Mouse (Mus musculus) heart, postnatal 0 days (tissue): ENCODE results near the gene Gm10837. TPM values are rescaled to one million over a fixed set of nuclear protein-coding genes. Genes with fewer than 3 reads are reported as not detected.

Experiments
- ATAC-seq: fragments of 200-750 bp; cut with Nextera tagmentation; 2 replicates; pipeline ENCODE4 v1.8.0; 2017; ENCODE audit warnings: low read depth, moderate number of reproducible peaks, moderate library complexity; ENCODE audit not compliant: insufficient read depth
- DNase-seq: peaks from one replicate; pipeline ENCODE4 v3.0.0-alpha.2; 2016; ENCODE audit warnings: low spot score
- H3K27ac ChIP-seq: fragments of 300-500 bp; sonication (generic); 2 replicates; pipeline ENCODE4 v1.5.1; 2014; ENCODE audit warnings: low read depth, mild to moderate bottlenecking
- H3K27me3 ChIP-seq: fragments of 300-500 bp; sonication (generic); 2 replicates; pipeline ENCODE4 v1.6.1; 2014; ENCODE audit warnings: low read length, mixed read lengths; ENCODE audit not compliant: control insufficient read depth, insufficient read depth
- H3K36me3 ChIP-seq: fragments of 300-500 bp; sonication (generic); replicated peaks from 2 replicates; pipeline ENCODE4 v1.6.1; 2014; ENCODE audit warnings: low read length, mixed read lengths; ENCODE audit not compliant: control insufficient read depth, insufficient read depth
- H3K4me1 ChIP-seq: fragments of 300-500 bp; sonication (generic); 2 replicates; pipeline ENCODE4 v1.6.1; 2014; ENCODE audit warnings: antibody characterized with exemption; ENCODE audit not compliant: control insufficient read depth, insufficient read depth
- H3K4me2 ChIP-seq: fragments of 300-500 bp; sonication (generic); 2 replicates; pipeline ENCODE4 v1.6.1; 2014; ENCODE audit warnings: low read depth, mild to moderate bottlenecking, low read length, moderate library complexity
- H3K4me3 ChIP-seq: fragments of 300-500 bp; sonication (generic); 2 replicates; pipeline ENCODE4 v1.5.1; 2014; ENCODE audit warnings: low read depth, low read length
- H3K9ac ChIP-seq: fragments of 300-500 bp; sonication (generic); replicated peaks from 2 replicates; pipeline ENCODE4 v1.6.1; 2014; ENCODE audit warnings: low read depth, low read length, mixed read lengths
- H3K9me3 ChIP-seq: fragments of 300-500 bp; sonication (generic); replicated peaks from 2 replicates; pipeline ENCODE4 v1.6.1; 2016; ENCODE audit warnings: low read length; ENCODE audit not compliant: control insufficient read depth
- CTCF ChIP-seq: IDR thresholded peaks from 2 replicates; pipeline ENCODE4 v1.5.1; 2016; ENCODE audit warnings: antibody characterized with exemption, control low read depth, low read depth
- EP300 ChIP-seq: IDR thresholded peaks from 2 replicates; pipeline ENCODE4 v1.6.1; 2016; ENCODE audit warnings: antibody characterized with exemption, low read depth
- WGBS: fragments of 180-500 bp; shearing (Covaris S2); extraction: QIAGEN DNeasy Blood & Tissue Kit; methylation state at CpG from one replicate; pipeline ENCODE4 v1.1.7; 2014; 5-methylcytosine and 5-hydroxymethylcytosine counted together
- polyA plus RNA-seq: library from polyadenylated mRNA; unstranded; fragments of >200 nt; fragmentation: Nextera tagmentation; extraction: Ambion mirVana; gene quantifications from 2 replicates; pipeline ENCODE4 v1.2.1, GENCODE M21; 2015
- total RNA-seq: library from RNA; depleted of rRNA; stranded (reverse); fragments of >200 nt; gene quantifications from 2 replicates; pipeline ENCODE4 v1.2.3, GENCODE M21; 2014; ENCODE audit warnings: low replicate concordance

Gene Gm10837
- total and polyA plus RNA-seq, 2 experiments from 2014 or later = not detected

GRCm38 (mm10) chr14:122464351-122464762 lies 26.0 kb upstream of the Gm10837 start:
- TF ChIP-seq EP300 (no peak), CTCF (no peak)
- DNase-seq (no peak), ATAC-seq (peak; percentile 9; the same call in 1 of the 2 replicates)
- Histone ChIP-seq H3K4me2 (peak overlapping the region; percentile 83), H3K9ac (no peak overlapping the region), H3K36me3 (no peaks in the 10 kb centered on the region), H3K4me1 (peaks cover 14% of the 10 kb centered on the region; the same call in 1 of the 2 replicates), H3K9me3 (no peaks in the 10 kb centered on the region), H3K27me3 (peaks cover 95% of the 10 kb centered on the region), H3K27ac (no peak overlapping the region), H3K4me3 (peak overlapping the region; percentile 44)
- WGBS = 0% methylated on average over 36 of the region's 62 CpGs

GRCm38 (mm10) chr14:122464763-122465741 lies 25.3 kb upstream of the Gm10837 start, which contains the start of gene Zic5:
TSS of gene Zic5 (minus strand) at chr14:122465677.
- no peaks in the 10 kb centered on the region for H3K36me3 ChIP-seq
- no peak within 1 kb of the TSS for H3K9ac ChIP-seq
- H3K4me3 ChIP-seq = peak within 1 kb of the TSS; percentile 44
- TF ChIP-seq EP300 (no peak), CTCF (no peak)
- no peak for ATAC-seq
- H3K9me3 ChIP-seq = no peaks in the 10 kb centered on the region
- under 1% methylated on average over 57 of the region's 62 CpGs for WGBS
- no peak for DNase-seq
- peak within 1 kb of the TSS; percentile 83 for H3K4me2 ChIP-seq
- peaks cover 14% of the 10 kb centered on the region; the same call in 1 of the 2 replicates for H3K4me1 ChIP-seq
- peaks cover 97% of the 10 kb centered on the region for H3K27me3 ChIP-seq
- no peak within 1 kb of the TSS for H3K27ac ChIP-seq

- Histone ChIP-seq H3K9me3 (no peaks in the 10 kb centered on the region), H3K4me2 (no peak overlapping the region), H3K27me3 (peaks cover 100% of the 10 kb centered on the region), H3K36me3 (no peaks in the 10 kb centered on the region), H3K27ac (no peak overlapping the region), H3K9ac (no peak overlapping the region), H3K4me3 (peak overlapping the region; percentile 44; the same call in 1 of the 2 replicates), H3K4me1 (peaks cover 14% of the 10 kb centered on the region; the same call in 1 of the 2 replicates)
- WGBS = 34% methylated on average over 13 of the region's 13 CpGs
- DNase-seq = no peak
- ATAC-seq = no peak
- TF ChIP-seq EP300 = no peak
- no peak for TF ChIP-seq CTCF
These were observed 24.4 kb upstream of the Gm10837 start for GRCm38 (mm10) chr14:122465931-122466490.

DNA sequence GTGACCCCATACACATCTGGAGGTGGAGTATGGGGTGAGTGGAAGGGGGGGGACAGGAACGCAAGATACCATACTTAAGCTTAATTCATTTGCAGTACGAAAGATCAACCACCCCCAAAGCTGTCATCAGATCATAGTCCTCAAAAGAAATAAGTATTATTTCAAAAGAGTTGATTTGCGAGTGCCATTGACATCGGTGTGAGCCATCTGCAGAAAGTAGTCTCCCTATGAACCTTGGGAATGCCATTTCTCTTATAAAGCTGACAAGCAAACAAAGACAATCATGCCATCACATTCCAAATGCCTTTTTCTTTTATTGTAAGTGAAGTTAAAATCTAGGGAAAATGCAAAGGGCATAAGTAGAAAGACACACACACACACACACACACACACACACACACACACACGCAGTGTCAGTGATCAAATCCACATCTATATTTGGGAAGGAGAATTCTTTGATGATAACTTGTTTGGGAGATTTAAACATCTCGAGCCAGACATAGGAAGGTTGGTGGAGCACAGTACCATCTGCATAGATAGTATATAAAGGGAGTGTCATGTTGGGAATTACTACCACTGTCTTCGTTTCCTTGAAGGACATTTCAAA lies 23.5 kb upstream of the Gm10837 start:
- ATAC-seq (no peak), DNase-seq (no peak)
- H3K36me3 ChIP-seq = no peaks in the 10 kb centered on the region
- H3K27me3 ChIP-seq = peaks cover 100% of the 10 kb centered on the region
- H3K4me2 ChIP-seq = no peak overlapping the region
- no peak for TF ChIP-seq CTCF
- no peak for TF ChIP-seq EP300
- no peaks in the 10 kb centered on the region for H3K9me3 ChIP-seq
- H3K9ac ChIP-seq = no peak overlapping the region
- H3K4me1 ChIP-seq = peaks cover 14% of the 10 kb centered on the region; the same call in 1 of the 2 replicates
- H3K4me3 ChIP-seq = no peak overlapping the region
- no peak overlapping the region for H3K27ac ChIP-seq
- 57% methylated on average over 7 of the region's 7 CpGs for WGBS

DNA sequence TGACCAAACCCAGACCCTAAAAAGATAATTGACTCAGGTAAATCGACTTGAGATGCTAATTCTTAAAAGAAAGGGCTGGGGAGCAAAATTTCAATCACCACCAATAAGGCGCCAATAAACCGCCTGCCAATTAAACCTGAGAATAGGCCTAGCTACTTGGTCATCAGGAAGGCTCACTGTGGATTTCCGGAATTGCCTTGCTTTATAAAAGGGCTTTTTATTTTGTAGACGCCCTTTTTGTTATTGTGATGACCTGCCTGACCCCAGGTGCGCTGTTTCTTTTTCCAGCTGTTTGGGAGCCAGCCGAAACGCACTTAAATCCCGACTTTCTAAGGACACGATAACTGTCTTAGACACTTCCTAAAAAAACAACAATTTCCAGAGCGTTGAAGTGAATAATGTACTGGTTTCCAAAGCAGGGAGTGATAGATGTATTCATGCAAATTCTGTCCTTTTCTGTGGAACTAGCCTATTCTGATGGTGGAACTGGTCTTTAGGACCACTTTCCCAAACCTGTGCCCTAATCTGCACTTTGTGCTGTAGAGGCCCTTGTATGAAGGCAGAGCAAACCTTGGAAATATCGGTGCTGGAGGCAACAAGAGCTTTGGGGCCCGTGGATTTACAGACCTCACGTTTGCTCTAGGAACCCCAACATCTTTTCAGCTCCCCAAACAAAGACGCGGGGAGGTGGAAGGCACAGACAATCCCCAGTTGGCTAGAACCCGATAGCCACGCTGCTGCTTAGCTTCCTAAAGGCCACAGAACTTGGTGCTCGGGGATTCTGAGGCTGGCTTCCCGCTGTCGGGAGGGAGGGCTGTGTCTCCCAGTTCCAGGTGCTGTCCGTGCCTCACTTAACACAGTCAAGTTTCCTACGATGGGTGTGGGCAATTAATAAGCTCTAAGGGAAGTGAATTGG lies 22.2 kb upstream of the Gm10837 start:
- no peak for TF ChIP-seq CTCF
- no peak for TF ChIP-seq EP300
- DNase-seq (peak; percentile 4), ATAC-seq (no peak)
- no peak overlapping the region for H3K9ac ChIP-seq
- H3K27me3 ChIP-seq = peaks cover 100% of the 10 kb centered on the region
- H3K4me3 ChIP-seq = no peak overlapping the region
- WGBS = 12% methylated on average over 23 of the region's 23 CpGs
- peaks cover 14% of the 10 kb centered on the region; the same call in 1 of the 2 replicates for H3K4me1 ChIP-seq
- no peaks in the 10 kb centered on the region for H3K36me3 ChIP-seq
- no peaks in the 10 kb centered on the region for H3K9me3 ChIP-seq
- no peak overlapping the region for H3K4me2 ChIP-seq
- no peak overlapping the region for H3K27ac ChIP-seq
